Mouse (Mus musculus): ENCODE measurements around the gene Agtpbp1. TPM values are rescaled to one million over a fixed set of nuclear protein-coding genes. Genes with fewer than 3 reads are reported as not detected.

The Agtpbp1 gene
- total RNA-seq, 2 experiments from 2014 or later, result 82.2 to 97.3 TPM

Other genes starting within 250 kb of the Agtpbp1 start
- 10 to 100 TPM; 84.4 to 92.5 TPM for gene Naa35, start within 50 bp of the Agtpbp1 start, total RNA-seq (2021)
- 10 to 100 TPM; 16.3 to 20.8 TPM for gene Golm1, start 90.6 kb upstream of the Agtpbp1 start, total RNA-seq (2021)
- not detected for gene 4921517D22Rik, start 108.9 kb upstream of the Agtpbp1 start, total RNA-seq (2021)
- gene Spata31d1a, start 125.1 kb upstream of the Agtpbp1 start, total RNA-seq (2021), result not detected
- gene Spata31d1b, start 127.1 kb upstream of the Agtpbp1 start, total RNA-seq (2021), result not detected
- not detected for gene Spata31d1d, start 146.5 kb upstream of the Agtpbp1 start, total RNA-seq (2021)
- gene 1700014D04Rik, start 161.5 kb upstream of the Agtpbp1 start, total RNA-seq (2021), result not detected
- 100 to 1,000 TPM; 207 to 217 TPM for gene Isca1, start 184.6 kb upstream of the Agtpbp1 start, total RNA-seq (2021)
- not detected for gene Gm49354, start 197.0 kb upstream of the Agtpbp1 start, total RNA-seq (2021)
- gene Tut7, start 237.9 kb upstream of the Agtpbp1 start, total RNA-seq (2021), result 10 to 100 TPM; 48.9 to 51.1 TPM